Mouse (Mus musculus): ENCODE data around the gene Fgf6. TPM values are rescaled to one million over a fixed set of nuclear protein-coding genes. Genes with fewer than 3 reads are reported as not detected.

Fgf6 gene
- polyA plus RNA-seq, 1 experiment: not detected

DNA sequence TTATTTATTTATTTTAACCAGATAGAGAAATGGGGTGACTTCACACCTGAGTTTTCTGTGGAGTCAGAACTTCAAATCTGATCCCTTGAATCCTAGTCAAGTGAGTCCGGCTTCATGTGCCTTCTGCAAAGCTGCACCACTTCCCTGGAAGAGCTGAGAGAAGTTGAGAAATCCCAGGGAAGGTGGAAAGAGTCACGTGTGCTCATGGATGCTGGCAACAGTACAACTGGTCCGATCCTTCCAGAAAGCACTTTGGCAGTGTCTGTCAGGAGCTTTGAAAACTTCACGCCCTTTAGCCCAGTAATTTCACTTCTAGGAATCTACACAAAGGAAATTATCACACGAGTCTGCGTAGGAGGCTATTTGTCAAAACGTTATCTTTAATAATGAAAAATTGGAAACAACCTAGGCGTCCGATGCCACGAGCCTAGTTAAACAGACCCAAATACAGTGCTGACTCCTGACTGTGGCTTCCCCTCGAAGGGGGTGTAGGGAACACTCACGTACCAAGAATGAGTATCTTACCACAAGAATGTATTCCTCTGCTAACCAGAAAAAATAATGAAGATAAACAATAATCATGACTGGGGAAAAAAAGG, 41.7 kb downstream of the Fgf6 start:
- no peak for TF ChIP-seq GATA1 (IDR thresholded peaks at IDR 0.05; ENCODE audit: low read length)

DNA sequence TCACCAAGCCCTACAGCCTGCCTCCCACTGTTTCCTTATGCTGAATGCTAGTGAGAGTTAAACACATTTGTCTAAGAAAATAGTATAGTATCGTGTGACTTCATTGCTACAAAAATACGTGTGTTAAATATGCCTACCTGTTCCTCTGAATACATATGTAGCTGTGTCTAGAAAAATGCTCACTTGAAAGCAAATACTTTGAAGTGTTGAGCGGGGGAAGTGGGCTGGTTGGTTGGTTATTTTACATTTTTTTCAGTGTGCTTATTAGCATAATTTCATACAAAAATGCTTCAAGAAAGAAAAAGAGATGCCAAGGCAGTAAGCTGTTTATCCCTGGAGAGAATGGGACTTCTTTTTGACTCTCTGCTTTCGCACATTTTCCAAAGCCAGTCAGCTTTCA, 44.6 kb downstream of the Fgf6 start:
- TF ChIP-seq GATA1 (IDR thresholded peaks at IDR 0.05; ENCODE audit: low read length): no peak

DNA sequence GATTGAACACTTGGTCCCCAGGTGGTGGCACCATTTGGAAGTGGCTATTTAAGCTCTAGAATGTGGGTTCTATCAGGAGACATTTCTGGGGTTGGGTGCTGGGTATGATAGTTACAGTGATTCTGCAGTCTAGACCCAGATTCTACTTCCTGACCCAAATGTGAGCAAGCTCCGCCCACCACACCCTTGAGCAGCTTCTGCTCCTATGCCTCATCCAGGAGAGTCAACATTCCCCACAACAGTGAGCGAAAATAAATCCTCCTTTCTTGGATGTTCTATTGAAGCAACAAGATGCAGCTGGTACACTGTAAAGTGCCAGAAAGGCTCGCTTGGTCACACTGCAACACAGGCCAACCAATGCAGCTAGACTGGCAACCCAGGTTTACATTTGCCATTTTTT, 48.5 kb downstream of the Fgf6 start:
- TF ChIP-seq GATA1 (IDR thresholded peaks at IDR 0.05; ENCODE audit: low read length): no peak

DNA sequence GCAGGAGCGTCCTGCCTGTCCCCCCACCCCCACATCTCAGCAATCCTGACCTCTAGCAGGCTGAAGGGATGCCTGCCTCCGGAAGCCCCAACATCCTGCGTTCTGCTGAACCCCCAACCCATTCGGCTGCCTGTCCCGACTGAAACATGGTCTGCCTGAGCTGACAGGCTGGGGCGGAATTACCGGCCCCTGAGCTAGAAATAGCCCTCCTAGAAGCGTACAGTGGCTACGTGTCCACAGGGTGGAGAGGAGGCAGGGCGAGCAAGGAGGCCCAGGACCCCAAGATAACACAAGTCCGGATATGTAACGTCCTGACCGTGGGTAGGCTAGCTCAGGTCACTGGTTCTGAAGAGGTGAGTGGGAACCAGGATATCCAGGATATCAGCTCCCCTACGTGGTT, 49.4 kb downstream of the Fgf6 start:
- no peak for TF ChIP-seq GATA1 (IDR thresholded peaks at IDR 0.05; ENCODE audit: low read length)

DNA sequence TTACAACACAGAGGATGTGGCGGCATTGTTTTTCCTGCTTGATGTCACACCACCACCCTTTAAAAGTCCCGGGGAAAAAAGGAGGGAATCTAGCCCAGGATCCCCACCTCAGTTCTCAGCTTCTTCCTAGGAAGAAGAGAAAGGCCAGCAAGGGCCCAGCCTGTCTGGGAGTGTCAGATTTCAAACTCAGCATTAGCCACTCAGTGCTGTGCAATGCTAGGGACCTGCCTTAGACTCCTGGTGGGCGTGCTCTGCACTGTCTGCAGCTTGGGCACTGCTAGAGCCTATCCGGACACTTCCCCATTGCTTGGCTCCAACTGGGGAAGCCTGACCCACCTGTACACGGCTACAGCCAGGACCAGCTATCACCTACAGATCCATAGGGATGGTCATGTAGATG, 57.4 kb downstream of the Fgf6 start, which contains the start of gene Fgf23:
TSS of gene Fgf23 (plus strand) at position 86 of the 400 bp plus-strand sequence.
- TF ChIP-seq GATA1 (IDR thresholded peaks at IDR 0.05; ENCODE audit: low read length): no peak

Other genes starting within 250 kb of the Fgf6 start
- 4.4 and 5.1 TPM in 2 replicates for gene Ndufa9, start 166.4 kb upstream of the Fgf6 start, polyA plus RNA-seq (2012)
- not detected in 2 replicates for gene Akap3, start 162.5 kb upstream of the Fgf6 start, polyA plus RNA-seq (2012)
- not detected in 2 replicates for gene Dyrk4, start 93.7 kb upstream of the Fgf6 start, polyA plus RNA-seq (2012)
- gene Rad51ap1, start 76.0 kb upstream of the Fgf6 start, polyA plus RNA-seq (2012): 34.6 and 57.7 TPM in 2 replicates
- 3.1 TPM in 2 replicates for gene D6Wsu163e, start 75.6 kb upstream of the Fgf6 start, polyA plus RNA-seq (2012)
- gene Fgf23, start 57.3 kb downstream of the Fgf6 start, polyA plus RNA-seq (2012): not detected in 2 replicates
- gene Tigar, start 94.0 kb downstream of the Fgf6 start, polyA plus RNA-seq (2012): 0.59 and 0.76 TPM in 2 replicates
- 304 and 778 TPM in 2 replicates for gene Ccnd2, start 136.6 kb downstream of the Fgf6 start, polyA plus RNA-seq (2012)

All from G1E-ER4 (cell line).